Mouse (Mus musculus) CH12.LX (cell line): Measurements from ENCODE around the gene Qpctl.

Experiments
- CTCF ChIP-seq, 2 experiments: IDR thresholded peaks in 1 of 2; conservative IDR thresholded peaks in 1 of 2; 2 replicates each; pipeline ENCODE4 v1.5.1; 2011 to 2012; ENCODE audit warnings: low read depth in 2 of 2, low read length in 2 of 2, improper control_type of control experiment in 1 of 2, inconsistent platforms in 1 of 2, mild to moderate bottlenecking in 1 of 2, moderate library complexity in 1 of 2
- EP300 ChIP-seq: IDR thresholded peaks from 2 replicates; pipeline ENCODE4 v1.6.1; 2011; ENCODE audit warnings: low read length, improper control_type of control experiment
- GABPA ChIP-seq: IDR thresholded peaks from 2 replicates; pipeline ENCODE4 v1.6.1; 2012; ENCODE audit warnings: low read depth, low read length, improper control_type of control experiment, inconsistent platforms; ENCODE audit not compliant: insufficient replicate concordance
- MAFK ChIP-seq: IDR thresholded peaks from 2 replicates; pipeline ENCODE4 v1.6.1; 2011; ENCODE audit warnings: low read length, improper control_type of control experiment; ENCODE audit not compliant: insufficient replicate concordance
- RAD21 ChIP-seq: IDR thresholded peaks from 2 replicates; pipeline ENCODE4 v1.6.1; 2011; ENCODE audit warnings: low read depth, mild to moderate bottlenecking, low read length, improper control_type of control experiment, moderate library complexity
- SMC3 ChIP-seq: IDR thresholded peaks from 2 replicates; pipeline ENCODE4 v1.6.1; 2011; ENCODE audit warnings: low read depth, low read length, improper control_type of control experiment
- TCF12 ChIP-seq: IDR thresholded peaks from 2 replicates; pipeline ENCODE4 v1.6.1; 2014; ENCODE audit warnings: low read depth, mild to moderate bottlenecking, inconsistent platforms, low read length, improper control_type of control experiment
- USF1 ChIP-seq: IDR thresholded peaks from 2 replicates; pipeline ENCODE4 v1.6.1; 2014; ENCODE audit warnings: low read depth, mild to moderate bottlenecking, inconsistent platforms, low read length, improper control_type of control experiment
- USF2 ChIP-seq: conservative IDR thresholded peaks from 2 replicates; pipeline ENCODE4 v1.6.1; 2011; ENCODE audit warnings: low read depth, low read length, improper control_type of control experiment

GRCm38 (mm10) chr7:19179173-19179572, 30.1 kb upstream of the Qpctl start:
- no peak for TF ChIP-seq MAFK
- no peak for TF ChIP-seq USF1
- peak; percentile 80 for TF ChIP-seq SMC3
- TF ChIP-seq GABPA = no peak
- no peak for TF ChIP-seq USF2
- TF ChIP-seq TCF12 = peak; percentile 68; the same call in 1 of the 2 replicates
- peak in 1 of 2 experiments; percentile 99; a peak in 2 of 4 replicates for TF ChIP-seq CTCF (conservative IDR thresholded peaks at IDR 0.05 in 1 of 2, IDR thresholded peaks at IDR 0.05 in 1 of 2; ENCODE audit: low read depth in 2 of 2, low read length in 2 of 2)
- TF ChIP-seq RAD21 = peak; percentile 63
- TF ChIP-seq EP300 = no peak
